Mouse (Mus musculus) G1E (cell line): ENCODE data around the gene Hhatl.

Experiments used
- CTCF ChIP-seq: IDR thresholded peaks from 2 replicates; pipeline ENCODE4 v1.5.1; 2012; ENCODE audit warnings: low read depth, low read length, inconsistent platforms, mixed read lengths
- GATA1 ChIP-seq: IDR thresholded peaks from 2 replicates; pipeline ENCODE4 v1.6.1; 2012; ENCODE audit warnings: borderline replicate concordance, low read length, inconsistent platforms, mixed read lengths
- POLR2AphosphoS5 ChIP-seq: IDR thresholded peaks from 2 replicates; pipeline ENCODE4 v1.6.1; 2012; ENCODE audit warnings: low read depth, low read length, inconsistent platforms; ENCODE audit not compliant: insufficient replicate concordance

DNA sequence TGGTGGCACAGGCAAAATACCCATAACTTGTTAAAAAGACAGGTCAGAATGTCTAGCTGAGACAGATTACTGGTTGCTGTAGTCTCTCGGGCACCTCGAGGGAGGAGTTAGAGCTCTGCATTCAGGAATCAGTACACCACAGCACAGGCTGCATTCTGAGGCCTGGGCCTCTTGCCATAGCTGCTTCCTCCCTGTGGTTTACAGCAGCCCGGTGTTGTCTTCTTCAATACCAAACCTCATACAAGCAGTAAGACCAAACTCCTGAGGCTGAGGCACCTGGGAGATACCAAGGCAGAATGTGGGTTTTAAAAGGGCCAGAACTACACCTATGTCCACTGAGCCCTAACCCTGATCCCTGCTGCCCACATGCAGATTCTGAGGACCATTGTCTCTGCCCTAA is 34.9 kb downstream of the Hhatl start:
- no peak for TF ChIP-seq CTCF
- TF ChIP-seq GATA1: no peak
- TF ChIP-seq POLR2AphosphoS5: no peak
